Mouse (Mus musculus) heart, postnatal 0 days (tissue): Measurements from ENCODE around the gene Med19. TPM values are rescaled to one million over a fixed set of nuclear protein-coding genes. Genes with fewer than 3 reads are reported as not detected.

ENCODE experiments used
- ATAC-seq: fragments of 200-750 bp; cut with Nextera tagmentation; 2 replicates; pipeline ENCODE4 v1.8.0; 2017; ENCODE audit warnings: low read depth, moderate number of reproducible peaks, moderate library complexity; ENCODE audit not compliant: insufficient read depth
- DNase-seq: peaks from one replicate; pipeline ENCODE4 v3.0.0-alpha.2; 2016; ENCODE audit warnings: low spot score
- H3K27ac ChIP-seq: fragments of 300-500 bp; sonication (generic); 2 replicates; pipeline ENCODE4 v1.5.1; 2014; ENCODE audit warnings: low read depth, mild to moderate bottlenecking
- H3K27me3 ChIP-seq: fragments of 300-500 bp; sonication (generic); 2 replicates; pipeline ENCODE4 v1.6.1; 2014; ENCODE audit warnings: low read length, mixed read lengths; ENCODE audit not compliant: control insufficient read depth, insufficient read depth
- H3K36me3 ChIP-seq: fragments of 300-500 bp; sonication (generic); replicated peaks from 2 replicates; pipeline ENCODE4 v1.6.1; 2014; ENCODE audit warnings: low read length, mixed read lengths; ENCODE audit not compliant: control insufficient read depth, insufficient read depth
- H3K4me1 ChIP-seq: fragments of 300-500 bp; sonication (generic); 2 replicates; pipeline ENCODE4 v1.6.1; 2014; ENCODE audit warnings: antibody characterized with exemption; ENCODE audit not compliant: control insufficient read depth, insufficient read depth
- H3K4me2 ChIP-seq: fragments of 300-500 bp; sonication (generic); 2 replicates; pipeline ENCODE4 v1.6.1; 2014; ENCODE audit warnings: low read depth, mild to moderate bottlenecking, low read length, moderate library complexity
- H3K4me3 ChIP-seq: fragments of 300-500 bp; sonication (generic); 2 replicates; pipeline ENCODE4 v1.5.1; 2014; ENCODE audit warnings: low read depth, low read length
- H3K9ac ChIP-seq: fragments of 300-500 bp; sonication (generic); replicated peaks from 2 replicates; pipeline ENCODE4 v1.6.1; 2014; ENCODE audit warnings: low read depth, low read length, mixed read lengths
- H3K9me3 ChIP-seq: fragments of 300-500 bp; sonication (generic); replicated peaks from 2 replicates; pipeline ENCODE4 v1.6.1; 2016; ENCODE audit warnings: low read length; ENCODE audit not compliant: control insufficient read depth
- CTCF ChIP-seq: IDR thresholded peaks from 2 replicates; pipeline ENCODE4 v1.5.1; 2016; ENCODE audit warnings: antibody characterized with exemption, control low read depth, low read depth
- EP300 ChIP-seq: IDR thresholded peaks from 2 replicates; pipeline ENCODE4 v1.6.1; 2016; ENCODE audit warnings: antibody characterized with exemption, low read depth
- WGBS: fragments of 180-500 bp; shearing (Covaris S2); extraction: QIAGEN DNeasy Blood & Tissue Kit; methylation state at CpG from one replicate; pipeline ENCODE4 v1.1.7; 2014; 5-methylcytosine and 5-hydroxymethylcytosine counted together
- polyA plus RNA-seq: library from polyadenylated mRNA; unstranded; fragments of >200 nt; fragmentation: Nextera tagmentation; extraction: Ambion mirVana; gene quantifications from 2 replicates; pipeline ENCODE4 v1.2.1, GENCODE M21; 2015
- total RNA-seq: library from RNA; depleted of rRNA; stranded (reverse); fragments of >200 nt; gene quantifications from 2 replicates; pipeline ENCODE4 v1.2.3, GENCODE M21; 2014; ENCODE audit warnings: low replicate concordance

The Med19 gene
- total and polyA plus RNA-seq, 2 experiments from 2014 or later, result 15.9 to 41.5 TPM

DNA sequence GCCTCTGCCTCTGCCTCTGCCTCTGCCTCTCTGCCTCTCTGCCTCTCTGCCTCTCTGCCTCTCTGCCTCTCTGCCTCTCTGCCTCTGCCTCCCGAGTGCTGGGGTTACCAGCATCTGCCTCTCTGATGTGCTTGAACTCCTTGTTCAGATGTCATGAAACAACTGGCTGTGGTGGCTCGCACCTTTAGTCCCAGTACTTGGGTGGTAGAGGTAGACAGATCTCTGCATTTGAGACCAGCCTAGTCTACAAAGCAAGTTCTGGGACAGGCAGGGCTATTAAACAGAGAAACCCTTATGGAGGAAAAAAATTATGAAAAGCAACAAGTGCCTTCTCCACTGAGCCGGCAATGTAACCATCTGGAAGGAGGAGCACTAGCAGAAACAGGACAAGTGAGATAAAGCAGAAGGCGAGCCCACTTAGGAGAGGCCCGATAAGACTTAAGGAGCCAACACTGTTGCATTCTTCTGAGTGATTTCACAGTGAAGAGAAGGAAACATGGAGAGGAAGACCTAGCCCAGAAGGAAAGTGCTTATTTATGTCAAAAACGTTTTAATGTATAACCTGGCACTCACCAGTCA lies 4.5 kb downstream of the Med19 start:
- TF ChIP-seq EP300, result no peak
- Histone ChIP-seq H3K27ac (no peak overlapping the region), H3K9ac (no peak overlapping the region), H3K27me3 (no peaks in the 10 kb centered on the region), H3K4me3 (no peak overlapping the region), H3K36me3 (peaks cover 24% of the 10 kb centered on the region), H3K9me3 (no peaks in the 10 kb centered on the region), H3K4me1 (peaks cover 9% of the 10 kb centered on the region; the same call in 1 of the 2 replicates), H3K4me2 (no peak overlapping the region)
- 26% methylated on average over 6 of the region's 6 CpGs for WGBS
- ATAC-seq, result no peak
- DNase-seq, result no peak

- Histone ChIP-seq H3K4me1 (no peaks in the 10 kb centered on the region), H3K27ac (no peak overlapping the region), H3K27me3 (no peaks in the 10 kb centered on the region), H3K4me3 (no peak overlapping the region), H3K9ac (no peak overlapping the region), H3K36me3 (peaks cover 77% of the 10 kb centered on the region), H3K4me2 (no peak overlapping the region), H3K9me3 (no peaks in the 10 kb centered on the region)
- ATAC-seq (no peak), DNase-seq (no peak)
- WGBS, result 71% methylated on average over 2 of the region's 2 CpGs
- TF ChIP-seq EP300 (no peak), CTCF (no peak)
Observed at GRCm38 (mm10) chr2:84688080-84688844, 10.1 kb downstream of the Med19 start.

GRCm38 (mm10) chr2:84690050-84690449 lies 11.8 kb downstream of the Med19 start:
- Histone ChIP-seq H3K27me3 (no peaks in the 10 kb centered on the region), H3K9ac (no peak overlapping the region), H3K9me3 (no peaks in the 10 kb centered on the region), H3K4me3 (no peak overlapping the region), H3K4me2 (no peak overlapping the region), H3K27ac (no peak overlapping the region), H3K36me3 (peaks cover 90% of the 10 kb centered on the region), H3K4me1 (no peaks in the 10 kb centered on the region)
- ATAC-seq (no peak), DNase-seq (no peak)
- WGBS, result 78% methylated on average over 12 of the region's 12 CpGs
- TF ChIP-seq EP300 (no peak), CTCF (no peak)

GRCm38 (mm10) chr2:84695007-84695695 lies 16.9 kb downstream of the Med19 start:
- WGBS, result 77% methylated on average over 5 of the region's 5 CpGs
- no peak for ATAC-seq

DNA sequence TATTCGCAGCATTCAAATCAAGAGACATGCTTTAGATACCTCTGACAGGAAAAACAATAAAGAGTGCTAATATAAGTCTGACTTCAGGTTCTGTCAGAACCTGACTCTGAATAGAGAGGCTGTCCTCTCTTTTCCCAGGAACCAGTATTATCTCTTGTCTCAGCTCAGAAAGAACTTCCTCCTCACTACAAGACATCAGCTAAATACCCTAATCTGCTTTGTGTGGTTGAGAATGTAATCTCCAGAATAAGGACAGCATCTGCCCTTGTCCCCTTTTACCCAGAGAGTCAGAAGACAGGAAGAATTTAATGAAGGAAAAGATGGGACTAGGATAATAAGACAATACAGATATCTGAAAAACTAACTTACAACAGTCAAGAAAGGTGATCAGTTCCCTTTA lies 25.3 kb downstream of the Med19 start:
- no peak for TF ChIP-seq EP300
- TF ChIP-seq CTCF, result no peak
- Histone ChIP-seq H3K4me1 (no peaks in the 10 kb centered on the region), H3K27me3 (no peaks in the 10 kb centered on the region), H3K27ac (no peak overlapping the region), H3K4me2 (no peak overlapping the region), H3K4me3 (no peak overlapping the region), H3K9ac (no peak overlapping the region), H3K9me3 (no peaks in the 10 kb centered on the region), H3K36me3 (peaks cover 43% of the 10 kb centered on the region)
- WGBS, result 74% methylated on average over 1 of the region's 1 CpGs
- DNase-seq (no peak), ATAC-seq (no peak)

More at GRCm38 (mm10) chr2:84695007-84695695, 16.9 kb downstream of the Med19 start:
- no peaks in the 10 kb centered on the region for H3K27me3 ChIP-seq
- no peak overlapping the region for H3K9ac ChIP-seq
- DNase-seq, result no peak
- peaks cover 69% of the 10 kb centered on the region for H3K36me3 ChIP-seq
- H3K9me3 ChIP-seq, result no peaks in the 10 kb centered on the region
- H3K4me2 ChIP-seq, result no peak overlapping the region
- H3K4me1 ChIP-seq, result no peaks in the 10 kb centered on the region
- no peak overlapping the region for H3K27ac ChIP-seq
- H3K4me3 ChIP-seq, result no peak overlapping the region
- no peak for TF ChIP-seq EP300
- TF ChIP-seq CTCF, result no peak
